Mouse (Mus musculus) stomach, adult 2 months (tissue): ENCODE measurements around the gene Cxxc4. TPM values are rescaled to one million over a fixed set of nuclear protein-coding genes. Genes with fewer than 3 reads are reported as not detected.

Experiments
- polyA plus RNA-seq: library from polyadenylated mRNA; depleted of rRNA; stranded (reverse); fragments of >200 nt; gene quantifications from 2 replicates; pipeline ENCODE4 v1.2.3, GENCODE M21; 2012; rRNA removed

The Cxxc4 gene
- polyA plus RNA-seq = 1.5 and 2.1 TPM in 2 replicates

DNA sequence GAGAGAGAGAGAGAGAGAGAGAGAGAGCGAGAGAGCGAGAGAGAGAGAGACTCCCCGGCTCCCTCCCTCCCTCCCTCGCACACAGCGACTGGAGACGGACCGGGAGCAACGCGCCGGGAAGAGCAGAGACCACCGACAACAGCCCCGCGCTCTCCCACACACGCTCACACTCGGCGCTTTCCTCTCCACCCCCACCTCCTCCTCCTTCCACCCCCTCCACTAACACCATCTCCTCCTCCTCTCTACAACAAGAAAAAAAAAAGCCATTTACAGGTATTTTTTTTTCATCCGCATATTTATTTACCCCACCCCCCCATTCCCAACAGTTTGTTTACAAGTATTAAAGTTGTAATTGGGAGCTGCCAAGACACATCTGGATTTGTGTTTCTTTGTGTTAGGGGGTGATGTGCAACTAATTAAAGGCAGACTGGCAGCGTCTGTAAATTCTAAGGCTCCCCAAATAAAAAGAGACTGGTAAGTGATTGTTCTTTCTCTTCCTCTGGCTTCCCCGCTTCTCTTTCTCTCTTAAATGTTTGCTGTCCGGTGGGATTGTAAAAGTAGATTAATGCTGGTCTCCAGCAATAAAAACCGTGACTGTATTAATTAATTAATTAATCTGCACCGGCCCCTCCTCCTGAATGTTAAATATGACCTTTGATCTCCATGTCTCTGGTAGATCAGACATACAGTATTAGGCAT lies at the start of gene Cxxc4:
TSS of gene Cxxc4 (plus strand) at position 71 of the 699 bp plus-strand sequence.

